In genomic region chr4:135336023-135336357, GRCm38 (mm10) we compare ENCODE assay signal across 27 mouse cellular contexts. TPM values are rescaled to one million over a fixed set of nuclear protein-coding genes. Genes with fewer than 3 reads are reported as not detected.
DNase-seq lines count a peak whose midpoint lies in the region; ATAC-seq and TF ChIP-seq lines count a peak whose summit lies in the region.
"Had no signal": no experiment of that assay in that cellular context is flagged by ENCODE, and none has a peak within 500 bp of the region (broad histone marks: within the 10 kb centered on the region; RNA-seq: fewer than 3 reads in every experiment).

No protein-coding gene starts in this region.

- peaks cover 59% of the 10 kb centered on the region for H3K36me3 ChIP-seq in intestine, embryonic 15.5 days
- peaks cover 75% of the 10 kb centered on the region for H3K36me3 ChIP-seq in intestine, postnatal 0 days (ENCODE audit: control insufficient read depth, insufficient read depth)
- H3K36me3 ChIP-seq in kidney, postnatal 0 days (ENCODE audit: insufficient read depth, low read length), result peaks cover 71% of the 10 kb centered on the region
- peaks cover 69% of the 10 kb centered on the region for H3K36me3 ChIP-seq in stomach, embryonic 15.5 days
- H3K36me3 ChIP-seq in stomach, postnatal 0 days (ENCODE audit: control insufficient read depth, insufficient read depth, low read length), result peaks cover 44% of the 10 kb centered on the region

- peak overlapping the region; percentile 10 for H3K27ac ChIP-seq in intestine, embryonic 15.5 days
- no peak overlapping the region for H3K27ac ChIP-seq in intestine, postnatal 0 days (ENCODE audit: low read depth, low read length)
- H3K27ac ChIP-seq in kidney, postnatal 0 days, result peak overlapping the region; percentile 76
- H3K27ac ChIP-seq in stomach, embryonic 15.5 days, result peak overlapping the region; percentile 27; the same call in 1 of the 2 replicates
- no peak overlapping the region for H3K27ac ChIP-seq in stomach, postnatal 0 days (replicated peaks)
- H3K27ac ChIP-seq: heart, embryonic 10.5 days; heart, embryonic 15.5 days; liver, embryonic 14.5 days; midbrain, embryonic 10.5 days; midbrain, embryonic 15.5 days; neural tube, embryonic 15.5 days had no signal

- no peaks in the 10 kb centered on the region for H3K27me3 ChIP-seq in intestine, embryonic 15.5 days (replicated peaks)
- no peaks in the 10 kb centered on the region for H3K27me3 ChIP-seq in intestine, postnatal 0 days (replicated peaks; ENCODE audit: control insufficient read depth, insufficient read depth, low read length)
- no peaks in the 10 kb centered on the region for H3K27me3 ChIP-seq in kidney, postnatal 0 days (ENCODE audit: insufficient read depth, low read length)
- H3K27me3 ChIP-seq in stomach, embryonic 15.5 days (replicated peaks), result no peaks in the 10 kb centered on the region
- H3K27me3 ChIP-seq in stomach, postnatal 0 days (ENCODE audit: control insufficient read depth, insufficient read depth, low read length), result no peaks in the 10 kb centered on the region
- H3K27me3 ChIP-seq: CH12.LX; heart, embryonic 15.5 days; midbrain, embryonic 15.5 days; neural tube, embryonic 15.5 days had no signal

- DNase-seq in kidney, postnatal 0 days (ENCODE audit: low spot score), result no peak
- no peak for DNase-seq in kidney, postnatal 10 days
- DNase-seq in stomach, postnatal 0 days (ENCODE audit: low spot score), result no peak
- no peak for DNase-seq in cerebellum, postnatal 36 days
- no peak for DNase-seq in layer of hippocampus, adult 8-10 months (ENCODE audit: low spot score in 2 of 2)
- DNase-seq: adrenal gland, adult 8-10 months; cerebellum, adult 2 months; cerebellum, postnatal 25 days; gastrocnemius, postnatal 25 days; heart, adult 11 months; layer of hippocampus, adult 9-11 months; retina, postnatal 1 day; right cerebral cortex, postnatal 14 days; thymus, adult 2 months; thymus, postnatal 36 days had no signal

- peaks cover 5% of the 10 kb centered on the region for H3K4me1 ChIP-seq in intestine, embryonic 15.5 days (replicated peaks)
- H3K4me1 ChIP-seq in intestine, postnatal 0 days (replicated peaks; ENCODE audit: control insufficient read depth, insufficient read depth, low read length), result no peaks in the 10 kb centered on the region
- peaks cover 4% of the 10 kb centered on the region; the same call in 1 of the 2 replicates for H3K4me1 ChIP-seq in kidney, postnatal 0 days (replicated peaks; ENCODE audit: insufficient read depth, low read length)
- no peaks in the 10 kb centered on the region for H3K4me1 ChIP-seq in stomach, embryonic 15.5 days
- no peaks in the 10 kb centered on the region for H3K4me1 ChIP-seq in stomach, postnatal 0 days (replicated peaks; ENCODE audit: control insufficient read depth, insufficient read depth)
- H3K4me1 ChIP-seq: heart, embryonic 10.5 days; heart, embryonic 15.5 days; midbrain, embryonic 10.5 days; midbrain, embryonic 15.5 days; neural tube, embryonic 15.5 days had no signal

- WGBS in intestine, embryonic 15.5 days, result 77% methylated on average over 3 of the region's 3 CpGs
- WGBS in intestine, postnatal 0 days, result 47% methylated on average over 3 of the region's 3 CpGs
- WGBS in kidney, postnatal 0 days, result 58% methylated on average over 3 of the region's 3 CpGs
- WGBS in stomach, embryonic 15.5 days, result 75% methylated on average over 3 of the region's 3 CpGs
- 65% methylated on average over 3 of the region's 3 CpGs for WGBS in stomach, postnatal 0 days

- ATAC-seq in intestine, embryonic 15.5 days, result peak; percentile 60
- no peak for ATAC-seq in intestine, postnatal 0 days
- ATAC-seq in kidney, postnatal 0 days (replicated peaks; ENCODE audit: low FRiP score, low read depth), result no peak
- no peak for ATAC-seq in stomach, embryonic 15.5 days (ENCODE audit: insufficient read depth, low FRiP score, low read depth)
- ATAC-seq in stomach, postnatal 0 days (ENCODE audit: low FRiP score, low TSS enrichment), result no peak; the same call in 1 of the 2 replicates
- ATAC-seq: forebrain, embryonic 14.5 days; hindbrain, embryonic 16.5 days; midbrain, embryonic 15.5 days had no signal

- no peak overlapping the region for H3K9ac ChIP-seq in intestine, embryonic 15.5 days
- H3K9ac ChIP-seq in intestine, postnatal 0 days (ENCODE audit: low read depth, low read length), result no peak overlapping the region
- H3K9ac ChIP-seq in kidney, postnatal 0 days (ENCODE audit: low read depth, low read length), result no peak overlapping the region
- no peak overlapping the region for H3K9ac ChIP-seq in stomach, embryonic 15.5 days
- H3K9ac ChIP-seq in stomach, postnatal 0 days (ENCODE audit: low read length), result no peak overlapping the region
- H3K9ac ChIP-seq: heart, embryonic 15.5 days; liver, embryonic 14.5 days; midbrain, embryonic 15.5 days; neural tube, embryonic 15.5 days had no signal

- TF ChIP-seq EP300 in stomach, postnatal 0 days (optimal IDR thresholded peaks at IDR 0.05), result no peak

- no peaks in the 10 kb centered on the region for H3K9me3 ChIP-seq in intestine, embryonic 15.5 days
- no peaks in the 10 kb centered on the region for H3K9me3 ChIP-seq in intestine, postnatal 0 days (ENCODE audit: control insufficient read depth)
- H3K9me3 ChIP-seq in kidney, postnatal 0 days (replicated peaks; ENCODE audit: low read length), result no peaks in the 10 kb centered on the region
- H3K9me3 ChIP-seq in stomach, embryonic 15.5 days, result no peaks in the 10 kb centered on the region
- no peaks in the 10 kb centered on the region for H3K9me3 ChIP-seq in stomach, postnatal 0 days (ENCODE audit: control insufficient read depth, low read length)
- H3K9me3 ChIP-seq: heart, embryonic 10.5 days; heart, embryonic 15.5 days; midbrain, embryonic 10.5 days; midbrain, embryonic 15.5 days; neural tube, embryonic 15.5 days had no signal

- H3K4me3 ChIP-seq in intestine, embryonic 15.5 days (replicated peaks), result no peak overlapping the region
- H3K4me3 ChIP-seq in intestine, postnatal 0 days (ENCODE audit: low read depth, low read length), result no peak overlapping the region
- H3K4me3 ChIP-seq in kidney, postnatal 0 days (replicated peaks; ENCODE audit: low read depth, low read length), result no peak overlapping the region
- H3K4me3 ChIP-seq in stomach, embryonic 15.5 days (replicated peaks), result no peak overlapping the region
- no peak overlapping the region for H3K4me3 ChIP-seq in stomach, postnatal 0 days (ENCODE audit: low read depth, low read length)
- H3K4me3 ChIP-seq: heart, embryonic 10.5 days; heart, embryonic 15.5 days; midbrain, embryonic 10.5 days; midbrain, embryonic 15.5 days; neural tube, embryonic 15.5 days had no signal

- peak overlapping the region; percentile 12 for H3K4me2 ChIP-seq in intestine, embryonic 15.5 days (replicated peaks)
- no peak overlapping the region for H3K4me2 ChIP-seq in intestine, postnatal 0 days (replicated peaks; ENCODE audit: low read depth)
- H3K4me2 ChIP-seq in kidney, postnatal 0 days (ENCODE audit: low read length), result no peak overlapping the region
- no peak overlapping the region for H3K4me2 ChIP-seq in stomach, embryonic 15.5 days
- no peak overlapping the region for H3K4me2 ChIP-seq in stomach, postnatal 0 days (replicated peaks; ENCODE audit: low read depth)
- H3K4me2 ChIP-seq: heart, embryonic 15.5 days; midbrain, embryonic 15.5 days; neural tube, embryonic 15.5 days had no signal

- no peak for TF ChIP-seq CTCF in intestine, postnatal 0 days (IDR thresholded peaks at IDR 0.05; ENCODE audit: low read depth)
- TF ChIP-seq CTCF in kidney, postnatal 0 days (IDR thresholded peaks at IDR 0.05; ENCODE audit: low read depth), result no peak
- TF ChIP-seq CTCF in stomach, postnatal 0 days (IDR thresholded peaks at IDR 0.05; ENCODE audit: low read depth), result no peak

RNA-seq across cellular contexts. Expression of gene Srrm1, which starts 17.1 kb away (rescaled TPM):
- 189 and 248 TPM in 2 replicates for polyA plus RNA-seq in intestine, embryonic 15.5 days (2015; fragmentation: Nextera tagmentation; extraction: Ambion mirVana)
- 113 and 126 TPM in 2 replicates for polyA plus RNA-seq in intestine, postnatal 0 days (2015; fragmentation: Nextera tagmentation; extraction: Ambion mirVana)
- polyA plus RNA-seq in kidney, postnatal 0 days (2015; fragmentation: Nextera tagmentation; extraction: Ambion mirVana), result 183 and 203 TPM in 2 replicates
- polyA plus RNA-seq in stomach, embryonic 15.5 days (2015; fragmentation: Nextera tagmentation; extraction: Ambion mirVana), result 226 and 233 TPM in 2 replicates
- 95.9 and 108 TPM in 2 replicates for polyA plus RNA-seq in stomach, postnatal 0 days (2015; fragmentation: Nextera tagmentation; extraction: Ambion mirVana)
- total RNA-seq in layer of hippocampus, adult 8-10 months (2022), result 100 to 1,000 TPM; 134 to 168 (median 160) TPM

Comparison
In these comparisons a context has a peak if more than half of its experiments do, and no peak if none do; other contexts are left out.
1. H3K27ac ChIP-seq: peak in intestine, embryonic 15.5 days (single experiment), kidney, postnatal 0 days (single experiment) and stomach, embryonic 15.5 days (single experiment); none in intestine, postnatal 0 days (single experiment) and stomach, postnatal 0 days (single experiment).